Comparison of ENCODE assay signal across 9 mouse cellular contexts in genomic region chr13:51767991-51768761, GRCm38 (mm10). TPM values are rescaled to one million over a fixed set of nuclear protein-coding genes. Genes with fewer than 3 reads are reported as not detected.
A peak's percentile ranks its signal among the peaks of the same experiment; 100 is the strongest.
DNase-seq lines count a peak whose midpoint lies in the region; ATAC-seq and TF ChIP-seq lines count a peak whose summit lies in the region.
"Had no signal": no experiment of that assay in that cellular context is flagged by ENCODE, and none has a peak within 500 bp of the region (broad histone marks: within the 10 kb centered on the region; RNA-seq: fewer than 3 reads in every experiment).

No protein-coding gene starts in this region.

- ATAC-seq in Patski = peak; percentile 60
- ATAC-seq in intestine, embryonic 16.5 days = 0 out of 2 replicates have a peak, but pooled peaks have one; percentile 31
- ATAC-seq: forebrain, embryonic 13.5 days had no signal

- in situ Hi-C loops in Patski (cut with MboI; ENCODE audit: low pct_unique_long_range_greater_than_20kb) = no loop called here

- no peak overlapping the region for H3K4me2 ChIP-seq in intestine, embryonic 16.5 days (ENCODE audit: low read depth, low read length)
- H3K4me2 ChIP-seq: forebrain, embryonic 13.5 days had no signal

- WGBS in intestine, embryonic 16.5 days = 72% methylated on average over 14 of the region's 14 CpGs

- H3K27ac ChIP-seq in intestine, embryonic 16.5 days (ENCODE audit: low read length) = no peak overlapping the region
- H3K27ac ChIP-seq: forebrain, embryonic 13.5 days; heart, adult 2 months had no signal

- peak; percentile 85 for DNase-seq in Patski (ENCODE audit: low read depth, low spot score)
- DNase-seq in thymus, postnatal 10 days (ENCODE audit: low spot score in 2 of 2) = peak; percentile 64 to 78
- DNase-seq in right cerebral cortex, postnatal 4 days = no peak
- DNase-seq in urinary bladder, postnatal 4 days (ENCODE audit: low spot score in 2 of 2) = no peak
- DNase-seq in frontal cortex, postnatal 36 days (ENCODE audit: low spot score in 2 of 2) = no peak
- DNase-seq: heart, adult 2 months had no signal

- CTCF ChIA-PET in Patski (lab: Charles Lee) = no interaction called here

- H3K4me1 ChIP-seq in intestine, embryonic 16.5 days (ENCODE audit: control insufficient read depth, insufficient read depth, low read length) = no peaks in the 10 kb centered on the region
- H3K4me1 ChIP-seq in megakaryocyte, embryonic 14.5 days = peaks cover 88% of the 10 kb centered on the region

- H3K27me3 ChIP-seq in Patski = no peaks in the 10 kb centered on the region
- no peaks in the 10 kb centered on the region for H3K27me3 ChIP-seq in intestine, embryonic 16.5 days (replicated peaks; ENCODE audit: control insufficient read depth, insufficient read depth, low read length)
- H3K27me3 ChIP-seq in megakaryocyte, embryonic 14.5 days (replicated peaks) = no peaks in the 10 kb centered on the region
- H3K27me3 ChIP-seq: forebrain, embryonic 13.5 days had no signal

- no peak for TF ChIP-seq CTCF in Patski (IDR thresholded peaks at IDR 0.05)

- no peaks in the 10 kb centered on the region for H3K36me3 ChIP-seq in intestine, embryonic 16.5 days (ENCODE audit: control insufficient read depth, insufficient read depth, low read length)
- H3K36me3 ChIP-seq in megakaryocyte, embryonic 14.5 days (replicated peaks; ENCODE audit: low read length) = peaks cover 83% of the 10 kb centered on the region

- no peak overlapping the region for H3K4me3 ChIP-seq in intestine, embryonic 16.5 days (ENCODE audit: low read length)
- peak overlapping the region; percentile 64 for H3K4me3 ChIP-seq in megakaryocyte, embryonic 14.5 days (replicated peaks)
- H3K4me3 ChIP-seq: forebrain, embryonic 13.5 days; heart, adult 2 months had no signal

- H3K9me3 ChIP-seq in intestine, embryonic 16.5 days (ENCODE audit: control insufficient read depth, low read length) = no peaks in the 10 kb centered on the region
- no peaks in the 10 kb centered on the region for H3K9me3 ChIP-seq in megakaryocyte, embryonic 14.5 days
- H3K9me3 ChIP-seq: forebrain, embryonic 13.5 days had no signal

- POLR2A ChIA-PET in Patski (lab: Charles Lee) = interaction anchor here (0.7 to 1.4 kb wide), 2 partner anchors 117 to 134 kb away, joined by 3 to 5 read pairs; partner anchors contain the start of gene Secisbp2

- no peak overlapping the region for H3K9ac ChIP-seq in intestine, embryonic 16.5 days (ENCODE audit: low read depth, low read length)
- H3K9ac ChIP-seq: forebrain, embryonic 13.5 days had no signal

RNA-seq across cellular contexts. Expression of gene Sema4d, which starts 25.4 kb away (rescaled TPM):
- 26.5 TPM for polyA plus RNA-seq in Patski (2021)
- polyA plus RNA-seq in intestine, embryonic 16.5 days (2015; fragmentation: Nextera tagmentation; extraction: Ambion mirVana) = 5.7 and 5.9 TPM in 2 replicates
- polyA plus RNA-seq in megakaryocyte, embryonic 14.5 days (2012; ENCODE audit: insufficient read depth, low replicate concordance) = 55.2 and 58.6 TPM in 2 replicates

Comparison
In these comparisons a context has a peak if more than half of its experiments do, and no peak if none do; other contexts are left out.
1. DNase-seq: peak in Patski (single experiment) and thymus, postnatal 10 days (2 of 2); none in right cerebral cortex, postnatal 4 days (single experiment), urinary bladder, postnatal 4 days (0 of 2) and frontal cortex, postnatal 36 days (0 of 2).